Mouse (Mus musculus) megakaryocyte progenitor cell, adult 5-6 weeks (primary cell): Measurements from ENCODE around the gene Tsku. TPM values are rescaled to one million over a fixed set of nuclear protein-coding genes. Genes with fewer than 3 reads are reported as not detected.

Experiments
- total RNA-seq, 2 experiments: library from RNA; stranded (forward) in 1 of 2; stranded (reverse) in 1 of 2; fragments of 157-497, 149-512 nt in 1 of 2; fragments of 200-1000 nt in 1 of 2; gene quantifications; 2 replicates each; pipeline versions ENCODE4 v1.2.3 to v1.2.4; 2015 to 2017

Gene Tsku
- total RNA-seq, 2 experiments from 2014 or later, result not detected

Other genes starting within 250 kb of the Tsku start
- 16.0 and 17.1 TPM in 2 replicates for gene Myo7a, start 241.8 kb downstream of the Tsku start, total RNA-seq (2015)
- gene Myo7a, start 241.8 kb downstream of the Tsku start, total RNA-seq (2017), result 22.0 and 29.0 TPM in 2 replicates
- 0.25 and 0.32 TPM in 2 replicates for gene Omp, start 215.8 kb downstream of the Tsku start, total RNA-seq (2015)
- gene Omp, start 215.8 kb downstream of the Tsku start, total RNA-seq (2017), result 0.12 TPM in 1 of 2 replicates, not detected in the other
- gene Capn5, start 183.1 kb downstream of the Tsku start, total RNA-seq (2015), result 3.4 and 4.5 TPM in 2 replicates
- gene Capn5, start 183.1 kb downstream of the Tsku start, total RNA-seq (2017), result 4.0 and 7.5 TPM in 2 replicates
- 0.20 TPM in 1 of 2 replicates, not detected in the other for gene B3gnt6, start 161.8 kb downstream of the Tsku start, total RNA-seq (2015)
- gene B3gnt6, start 161.8 kb downstream of the Tsku start, total RNA-seq (2017), result 0.12 TPM in 1 of 2 replicates, not detected in the other
- gene Acer3, start 40.1 kb downstream of the Tsku start, total RNA-seq (2015), result 59.0 and 59.9 TPM in 2 replicates
- 36.8 and 43.4 TPM in 2 replicates for gene Acer3, start 40.1 kb downstream of the Tsku start, total RNA-seq (2017)
- gene Gucy2d, start 79.1 kb upstream of the Tsku start, total RNA-seq (2015), result not detected in 2 replicates
- not detected in 2 replicates for gene Gucy2d, start 79.1 kb upstream of the Tsku start, total RNA-seq (2017)
- 0.05 TPM in 1 of 2 replicates, not detected in the other for gene Lrrc32, start 128.0 kb upstream of the Tsku start, total RNA-seq (2015)
- gene Lrrc32, start 128.0 kb upstream of the Tsku start, total RNA-seq (2017), result 0.04 TPM in 1 of 2 replicates, not detected in the other